Mouse (Mus musculus) left cerebral cortex, adult 11 months (tissue): ENCODE measurements at regions not wholly inside any gene's neighbourhood (a gene's known extent, or its start where the extent isn't known, plus 50 kb on each side); places are given as distances from the start of the nearest gene placed in this dataset.
A peak's percentile ranks its signal among the peaks of the same experiment; 100 is the strongest.
"Not testable (repeated sequence)": the region's sequence is repeated elsewhere in the genome, so short reads cannot be mapped to it uniquely, and the experiment has no call there.

Experiments used
- DNase-seq: peaks from one replicate; pipeline ENCODE4 v3.0.0; 2022; ENCODE audit warnings: low spot score

DNA sequence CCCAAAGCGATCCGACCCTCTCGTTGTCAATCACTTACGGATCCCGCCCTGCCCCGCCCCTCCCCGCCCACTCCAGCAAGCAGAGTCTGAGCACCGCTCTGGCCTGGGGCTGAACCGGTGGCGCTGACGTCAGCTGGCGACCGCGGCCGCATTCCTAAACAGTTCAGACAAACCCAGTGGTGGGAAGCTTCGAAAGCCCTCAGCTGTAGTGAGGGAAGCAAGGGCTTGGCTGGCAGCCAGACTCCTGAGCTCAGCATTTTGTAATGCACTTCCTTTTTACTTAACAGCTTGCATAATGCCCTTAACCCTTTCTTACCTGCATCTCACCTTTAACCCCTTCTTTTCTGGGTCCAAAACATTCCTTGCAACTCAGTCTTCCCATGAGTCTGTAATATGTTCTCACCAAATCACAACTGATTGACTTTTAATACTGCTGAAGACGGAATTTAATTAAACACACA lies 213.0 kb upstream of the Smim15 start:
- peak; percentile 81 for DNase-seq

DNA sequence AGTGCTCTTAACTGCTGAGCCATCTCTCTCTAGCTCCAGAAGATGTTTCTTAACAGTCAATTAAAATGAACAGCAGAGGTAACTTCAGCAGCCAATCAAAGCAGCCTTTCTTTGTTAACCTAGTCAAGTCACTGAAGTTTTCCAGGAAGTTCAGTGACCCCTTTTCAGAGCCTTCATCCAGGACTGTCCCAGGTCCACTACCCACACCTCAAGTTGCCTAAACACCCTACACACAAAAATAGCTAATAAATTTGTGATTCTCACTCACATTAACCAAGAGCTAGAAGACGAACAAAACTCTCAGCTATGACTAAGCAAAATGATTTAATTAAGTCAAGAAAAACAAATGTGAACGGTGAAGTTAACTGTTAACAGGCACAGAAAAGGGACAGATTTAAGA lies 214.0 kb upstream of the Smim15 start:
- no peak for DNase-seq

DNA sequence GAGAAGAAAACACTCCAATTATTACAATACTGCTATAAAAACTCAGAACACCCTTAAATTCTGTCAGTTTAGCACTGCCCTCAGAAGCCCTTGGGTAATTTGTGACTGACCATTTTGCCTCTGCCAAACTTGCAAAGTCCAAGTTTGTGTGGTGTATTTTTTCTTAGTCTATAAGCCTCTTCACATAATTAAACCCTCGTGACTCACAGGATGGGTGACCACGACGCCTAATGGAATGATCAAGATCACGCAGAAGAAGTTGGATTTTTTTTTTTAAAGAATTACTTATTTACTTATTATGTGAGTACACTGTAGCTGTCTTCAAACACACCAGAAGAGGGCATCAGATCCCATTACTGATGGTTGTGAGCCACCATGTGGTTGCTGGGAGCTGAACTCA lies 214.4 kb upstream of the Smim15 start:
- no peak for DNase-seq

DNA sequence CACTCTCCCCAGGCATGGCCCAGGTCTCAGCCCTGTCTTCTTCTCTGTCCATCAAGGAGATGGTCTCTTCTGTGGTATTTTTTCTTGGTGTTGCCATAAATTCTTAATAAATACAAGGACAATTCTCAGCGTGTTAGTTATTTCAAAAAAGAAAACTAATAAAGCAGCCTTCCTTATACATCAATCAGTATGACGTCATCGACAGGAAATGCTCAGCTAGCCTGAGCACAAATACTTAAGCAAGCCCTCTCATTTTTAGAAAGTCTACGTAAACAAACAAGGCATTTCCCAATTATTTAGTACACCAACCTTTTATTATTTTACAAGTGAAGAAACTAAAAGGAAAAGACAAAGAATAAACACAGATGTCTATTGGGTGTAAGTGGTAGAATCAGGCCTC lies 218.6 kb upstream of the Smim15 start:
- DNase-seq = no peak

DNA sequence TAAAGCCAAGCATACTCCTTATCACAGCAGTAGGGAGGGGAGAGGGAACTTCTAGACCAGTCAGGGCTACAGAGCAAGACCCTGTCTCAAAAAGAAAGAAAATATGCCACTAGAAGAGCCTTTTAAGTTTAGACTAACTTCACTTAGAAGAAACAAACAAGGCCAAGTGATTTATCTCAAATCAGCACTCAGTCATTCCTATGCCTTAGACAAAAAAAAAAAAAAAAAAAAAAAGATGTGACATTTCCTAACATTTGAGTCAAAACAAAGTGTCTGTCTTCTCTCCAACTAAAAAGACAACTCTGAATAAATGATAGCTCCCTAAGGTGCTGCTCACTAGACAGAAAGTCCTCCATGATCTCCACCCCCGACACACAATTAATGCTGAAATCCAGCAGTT lies 220.9 kb upstream of the Smim15 start:
- no peak for DNase-seq

DNA sequence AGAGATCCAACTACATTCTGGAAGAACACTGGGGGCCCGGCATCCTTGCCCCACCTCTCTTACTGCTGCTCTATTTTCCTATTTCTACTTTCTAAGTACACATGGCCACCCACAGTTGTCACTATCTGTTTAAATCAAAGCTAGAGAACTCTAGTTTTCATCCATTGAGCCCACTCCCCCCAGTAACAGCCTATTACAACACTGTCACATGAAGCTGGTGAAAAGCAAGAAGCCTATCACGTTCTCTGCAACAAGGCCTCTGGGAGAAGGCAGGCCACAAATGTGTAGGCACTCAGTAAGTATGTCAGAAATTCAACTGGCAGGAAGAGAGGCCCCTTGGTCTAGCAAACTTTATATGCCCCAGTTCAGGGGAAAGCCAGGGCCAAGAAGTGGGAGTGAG lies 222.0 kb upstream of the Smim15 start:
- no peak for DNase-seq

DNA sequence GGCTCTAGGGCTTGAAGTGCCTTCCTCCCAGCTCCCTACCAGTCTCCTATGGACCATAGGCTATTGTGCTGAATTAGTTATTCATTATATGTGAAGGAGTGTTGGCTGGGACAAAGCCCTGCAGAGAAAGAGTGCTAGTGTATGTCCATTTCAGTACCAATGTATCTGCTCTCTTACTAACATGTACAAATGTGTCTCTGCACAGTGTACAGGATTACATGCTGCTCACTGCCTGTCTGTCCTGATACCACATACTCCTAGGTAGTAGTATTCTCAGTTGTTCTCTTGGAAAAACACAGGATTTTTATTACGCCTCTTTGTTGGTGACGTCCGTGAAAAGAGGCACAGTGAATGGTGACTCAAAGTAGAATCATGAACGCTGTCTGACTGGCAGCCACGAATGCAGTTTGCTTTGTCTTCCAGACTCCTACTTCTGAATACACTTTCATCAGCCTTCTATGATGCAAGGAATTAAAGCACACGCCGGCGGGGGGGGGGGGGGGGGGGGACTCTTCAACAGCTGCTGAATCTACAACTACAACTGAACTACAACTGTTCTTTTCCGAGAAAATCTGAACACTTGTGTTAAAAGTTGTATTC lies 230.6 kb upstream of the Smim15 start:
- no peak for DNase-seq

DNA sequence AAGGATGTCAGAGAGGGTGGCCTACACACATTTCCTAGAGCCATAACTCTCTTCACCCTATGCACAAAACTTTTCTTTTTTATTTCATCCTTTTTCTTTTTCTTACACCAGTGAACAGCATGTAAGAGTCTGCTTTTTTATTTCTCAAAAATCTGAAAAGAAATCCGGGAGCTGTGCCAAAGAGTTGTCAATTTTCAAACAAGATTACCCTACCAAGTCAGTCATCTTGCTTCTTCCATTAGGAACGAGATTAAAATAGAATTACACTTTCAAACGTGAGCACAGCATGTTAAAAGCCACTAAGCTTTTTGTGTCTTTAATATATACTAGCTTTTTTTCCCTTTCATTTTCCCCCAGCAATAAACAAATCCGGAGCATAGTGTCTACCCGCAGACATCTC lies 232.2 kb upstream of the Smim15 start:
- no peak for DNase-seq

DNA sequence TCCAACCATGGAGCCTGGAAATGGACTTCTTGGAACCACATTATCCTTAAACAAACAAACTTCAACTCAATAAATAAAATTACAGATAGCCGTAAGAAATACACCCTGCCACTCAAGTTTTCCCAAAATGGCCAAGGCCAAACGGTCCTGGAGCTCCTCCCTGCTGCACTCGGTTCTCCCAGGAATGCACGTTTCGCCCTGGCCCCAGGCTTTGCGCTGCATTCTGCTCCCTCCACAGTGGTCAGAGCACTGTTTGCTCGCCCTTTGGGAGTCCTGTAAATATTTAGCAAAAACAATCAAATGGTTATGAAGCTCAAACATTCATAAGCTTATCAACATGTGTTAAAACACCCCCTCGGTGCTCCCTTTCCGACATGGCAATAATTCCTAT lies 233.4 kb upstream of the Smim15 start:
- DNase-seq = no peak

DNA sequence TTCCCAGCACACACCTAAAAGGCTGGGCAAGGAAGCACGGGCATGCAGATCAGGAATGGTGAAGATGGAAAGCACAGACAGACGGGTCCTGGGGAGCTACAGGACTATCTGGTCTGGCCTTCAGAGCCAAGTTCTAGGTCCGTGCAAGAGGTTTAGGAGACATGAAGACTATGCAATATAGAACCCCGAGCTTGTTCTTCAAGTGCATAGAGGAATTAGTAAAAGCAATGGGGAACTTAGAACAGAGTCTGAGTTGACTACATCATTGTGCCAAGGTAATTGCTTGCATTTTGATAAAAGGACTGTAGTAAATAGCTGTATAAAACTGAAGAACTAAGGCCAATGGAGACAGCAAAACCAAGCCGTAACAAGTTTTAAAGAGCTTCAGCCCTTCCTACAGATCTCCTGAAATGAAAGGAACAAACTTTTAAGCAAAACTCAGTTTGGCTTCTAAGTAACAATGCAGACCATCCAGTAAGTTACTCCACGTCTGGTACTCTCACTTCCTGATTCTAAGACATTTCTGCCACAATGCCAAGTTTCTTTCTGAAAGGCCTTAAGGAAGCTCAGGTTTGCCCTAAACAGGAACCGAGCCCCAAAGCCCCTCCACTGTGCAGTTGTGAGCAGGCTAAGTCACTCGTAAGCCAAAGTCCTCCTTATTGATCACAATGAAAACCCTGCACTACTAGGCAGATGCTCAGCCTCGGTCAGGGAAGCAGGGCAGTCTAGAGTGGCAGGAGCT lies 234.0 kb upstream of the Smim15 start:
- no peak for DNase-seq

DNA sequence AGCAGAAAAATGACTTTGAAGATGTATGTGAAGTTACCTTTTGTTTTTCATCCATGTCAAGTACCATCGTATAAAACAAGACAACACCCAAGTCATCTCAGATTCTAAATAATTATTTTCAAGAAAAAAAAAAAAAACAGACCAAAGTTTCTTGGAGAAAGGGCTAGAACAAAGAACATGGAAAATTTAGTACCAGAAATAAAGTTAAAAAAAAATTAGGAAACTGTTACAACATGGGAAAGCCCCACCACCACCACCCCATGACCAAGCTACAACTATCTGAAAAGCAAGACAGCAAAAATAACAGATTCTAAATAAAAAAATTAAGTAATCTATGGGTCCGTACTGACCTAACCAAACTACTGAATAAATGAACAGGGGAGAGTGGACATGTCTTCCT lies 235.3 kb upstream of the Smim15 start:
- no peak for DNase-seq

DNA sequence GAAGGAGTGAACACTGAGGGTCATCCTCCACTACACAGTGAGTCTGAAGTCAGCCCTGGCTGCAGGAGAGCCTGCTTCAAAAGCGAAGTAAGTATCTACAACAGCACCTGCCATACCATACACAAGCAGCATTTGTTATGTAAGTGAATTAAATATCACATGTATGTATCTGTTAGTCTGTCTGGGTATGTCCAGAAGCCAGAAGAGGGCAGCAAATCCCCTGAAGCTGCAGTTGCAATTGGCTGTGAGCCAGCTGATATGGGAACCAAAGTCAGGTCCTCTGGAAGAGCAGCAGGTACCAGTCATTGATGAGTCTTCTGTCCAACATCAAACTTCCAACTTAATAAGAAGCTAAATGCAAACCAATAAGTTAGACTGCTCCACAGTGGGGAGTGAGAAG lies 239.8 kb upstream of the Smim15 start:
- no peak for DNase-seq

DNA sequence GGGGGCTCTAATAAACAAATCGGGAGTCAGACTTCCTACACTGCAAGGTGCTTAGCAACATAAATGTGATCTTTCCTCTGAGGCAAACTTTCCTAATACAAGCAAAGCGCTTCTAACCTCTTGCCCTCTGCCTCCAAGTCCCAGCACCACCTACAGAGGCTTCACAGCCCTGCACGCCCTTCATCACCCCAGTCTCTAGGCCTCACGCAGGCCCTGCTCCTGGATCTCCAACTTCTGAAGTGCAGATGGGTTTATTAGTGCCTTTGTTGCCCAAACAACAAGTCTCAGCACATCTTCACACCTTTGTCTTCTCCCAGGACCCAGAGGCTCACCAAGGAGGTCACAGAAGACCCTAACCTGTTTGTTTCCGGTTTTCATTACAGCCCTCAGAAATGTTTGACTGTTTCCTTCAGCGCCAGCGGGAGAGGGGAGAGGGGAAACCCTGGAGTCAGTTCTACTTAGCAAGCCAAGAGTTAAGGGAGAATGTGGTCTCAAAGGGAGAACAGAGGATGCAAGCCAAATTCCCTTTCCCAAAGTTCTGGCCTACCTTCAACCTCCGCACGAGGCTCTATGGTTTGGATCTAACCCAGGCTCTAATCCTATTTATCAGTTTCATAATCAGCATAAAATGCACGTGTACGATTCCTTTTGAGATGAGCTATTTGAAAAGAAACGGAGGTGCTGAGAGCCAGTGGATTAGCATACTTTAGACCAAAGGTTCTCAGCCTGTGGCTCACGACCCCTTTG lies 244.9 kb upstream of the Smim15 start:
- DNase-seq = no peak

DNA sequence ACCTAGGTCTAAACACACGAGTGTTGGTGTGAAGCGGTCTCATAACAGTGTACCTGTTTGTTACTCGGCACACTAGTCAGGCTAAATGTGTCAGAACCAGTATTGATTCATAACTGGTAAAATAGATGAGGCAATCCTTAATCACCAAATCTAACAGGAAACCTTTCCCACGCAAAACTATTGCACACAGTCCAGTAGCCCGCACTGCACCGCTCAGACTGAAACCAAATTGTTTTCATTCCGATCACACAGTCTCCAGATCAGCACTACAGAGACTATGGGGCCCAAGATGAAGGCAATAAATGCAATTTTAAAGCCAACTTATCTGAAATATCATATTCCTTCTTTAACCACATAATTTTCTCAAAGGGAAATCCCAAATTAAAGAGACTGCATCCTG lies 246.1 kb upstream of the Smim15 start:
- no peak for DNase-seq

DNA sequence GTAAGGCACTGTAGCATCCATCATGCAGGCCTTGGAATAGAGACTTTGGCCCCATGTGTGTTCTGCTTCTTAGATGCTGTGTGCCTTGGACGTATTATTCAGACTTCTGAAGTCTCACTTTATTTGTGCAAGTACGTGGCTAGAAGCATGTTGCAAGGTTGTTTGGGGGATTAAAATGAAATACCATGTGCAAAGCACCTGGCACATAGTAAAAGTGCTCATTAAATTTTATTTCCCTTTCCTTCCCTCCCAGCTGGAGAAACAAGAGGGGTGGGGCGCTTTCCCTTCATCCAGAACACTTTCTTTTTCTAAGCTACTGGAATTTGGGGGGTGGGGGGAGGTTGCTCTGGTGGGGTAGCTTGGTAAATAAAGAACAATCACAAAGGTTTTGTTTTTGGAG lies 248.7 kb upstream of the Smim15 start:
- DNase-seq = no peak

DNA sequence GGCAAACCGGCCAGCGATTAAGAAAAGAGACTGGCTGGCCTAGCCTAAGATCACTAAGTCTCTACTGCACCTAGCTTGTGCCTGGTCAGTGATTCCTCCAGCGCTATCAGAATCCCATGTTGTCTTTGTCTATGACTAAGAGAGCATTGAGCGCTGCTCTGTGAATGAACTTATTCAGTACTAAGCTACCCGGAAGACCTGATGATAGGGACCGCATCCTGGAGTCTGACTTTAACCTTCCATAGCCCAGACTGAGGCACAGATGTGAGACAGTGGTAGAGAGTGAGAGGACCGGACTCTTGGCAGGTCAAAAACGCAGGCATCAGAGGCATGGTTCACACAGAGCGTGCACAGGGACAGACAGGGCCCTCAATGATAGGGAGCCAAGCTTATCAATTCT lies 252.5 kb upstream of the Smim15 start:
- no peak for DNase-seq

DNA sequence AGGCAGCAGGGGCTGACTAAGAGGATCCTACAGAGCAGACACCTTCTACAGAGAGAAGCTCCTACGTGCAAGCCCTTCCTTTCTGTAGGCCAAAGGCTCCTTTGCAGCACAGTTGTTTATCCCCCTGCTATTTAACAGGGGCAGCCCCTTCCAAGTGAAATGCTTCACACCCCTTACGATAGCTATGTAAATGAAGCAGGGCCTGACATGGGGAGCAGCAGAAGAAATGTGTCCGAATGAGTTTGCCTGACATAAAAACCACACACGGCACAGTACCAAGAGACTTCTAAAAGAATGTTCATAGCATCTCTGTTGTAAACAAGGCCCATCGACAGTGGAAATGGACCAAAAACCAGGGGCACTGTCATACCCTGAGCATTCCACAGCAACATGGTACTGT lies 259.3 kb upstream of the Smim15 start:
- DNase-seq = no peak

DNA sequence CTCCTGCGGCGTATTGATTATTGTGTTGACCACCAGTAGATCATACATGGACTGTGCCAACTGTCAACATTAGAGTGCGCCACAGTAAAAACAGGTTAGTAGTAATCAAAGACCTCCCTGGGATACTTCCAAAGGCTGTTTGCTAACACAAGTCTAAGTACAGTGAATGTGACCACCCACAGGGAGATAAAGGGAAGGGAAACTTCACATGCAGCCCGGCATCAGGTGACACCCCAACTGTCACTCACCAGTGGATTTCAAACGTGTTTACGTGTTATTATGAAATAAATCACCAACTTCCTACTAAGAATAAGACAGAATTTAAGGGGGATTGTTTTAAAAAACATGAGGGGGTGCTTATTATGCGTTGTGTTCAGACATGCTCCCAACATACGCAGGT lies 262.5 kb upstream of the Smim15 start:
- no peak for DNase-seq

DNA sequence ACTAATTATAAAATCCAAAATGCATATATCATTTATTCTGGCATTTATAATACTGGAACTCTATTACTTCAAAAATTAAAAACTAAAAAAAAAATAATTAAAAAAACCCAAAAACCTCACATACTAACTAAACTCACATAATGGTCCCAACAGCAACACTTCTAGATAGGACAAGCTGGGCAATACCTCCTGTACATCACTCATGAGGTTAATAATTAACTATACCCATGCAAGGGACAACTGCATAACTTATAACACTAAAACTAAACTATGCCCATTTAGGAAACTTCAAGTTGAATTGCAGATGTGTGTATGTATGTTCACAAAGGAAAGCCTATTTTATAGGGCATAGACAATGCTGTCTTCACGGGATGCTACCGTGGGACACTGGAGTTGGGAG lies 263.0 kb upstream of the Smim15 start:
- no peak for DNase-seq

DNA sequence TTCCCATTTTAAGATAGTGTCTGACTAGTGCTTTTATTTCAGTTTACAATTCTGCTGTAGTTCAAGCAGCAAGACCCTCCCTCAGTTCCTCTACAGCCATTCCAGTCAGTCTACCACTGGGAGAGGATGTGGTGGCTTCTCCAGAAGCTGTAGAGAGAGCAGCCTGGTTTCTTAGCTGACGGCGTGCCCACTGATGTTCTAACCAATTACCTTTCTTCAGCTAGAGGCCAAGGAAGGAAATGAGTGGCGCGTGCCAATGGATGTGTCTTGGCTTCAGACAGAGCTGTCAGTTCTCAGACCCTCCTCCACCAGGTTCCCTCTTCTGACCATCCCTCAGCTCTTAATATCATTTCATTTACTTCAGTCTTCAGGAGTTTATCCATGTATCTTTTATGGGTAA lies 264.7 kb upstream of the Smim15 start:
- no peak for DNase-seq

DNA sequence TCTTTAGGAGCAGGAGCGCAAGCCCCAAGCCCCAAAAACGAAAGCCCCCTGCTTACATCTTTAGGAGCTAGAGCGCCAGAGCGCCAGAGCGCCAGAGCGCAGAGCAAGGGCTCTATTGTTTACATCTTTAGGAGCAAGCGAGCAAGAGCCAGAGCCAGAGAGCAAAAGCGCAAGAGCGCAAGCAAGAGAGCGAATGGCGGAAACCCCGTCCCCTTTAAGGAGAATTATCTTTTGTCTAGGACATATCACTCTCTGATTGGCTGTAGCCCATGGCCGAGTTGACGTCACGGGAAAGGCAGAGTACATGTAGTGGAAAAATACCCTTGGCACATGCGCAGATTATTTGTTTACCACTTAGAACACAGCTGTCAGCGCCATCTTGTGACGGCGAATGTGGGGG lies 269.7 kb upstream of the Smim15 start:
- not testable (repeated sequence) for DNase-seq

DNA sequence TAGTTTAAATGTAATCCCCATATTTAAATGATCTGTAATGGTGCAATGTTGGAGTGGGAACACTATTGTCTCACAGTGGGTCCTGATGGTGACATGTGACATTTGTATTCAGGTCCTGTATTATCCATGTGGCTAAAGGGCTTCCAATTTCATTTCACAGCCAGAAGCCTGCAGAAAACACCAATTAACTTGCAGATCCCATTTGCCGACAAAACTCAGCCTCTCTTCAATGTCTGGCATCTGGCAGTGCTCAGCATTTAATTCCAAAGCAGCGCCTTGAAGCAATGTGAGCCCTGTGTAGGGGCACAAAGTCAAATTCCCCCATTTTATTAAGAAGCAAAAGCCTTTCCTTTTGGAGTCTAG lies 277.0 kb upstream of the Smim15 start:
- DNase-seq = no peak

DNA sequence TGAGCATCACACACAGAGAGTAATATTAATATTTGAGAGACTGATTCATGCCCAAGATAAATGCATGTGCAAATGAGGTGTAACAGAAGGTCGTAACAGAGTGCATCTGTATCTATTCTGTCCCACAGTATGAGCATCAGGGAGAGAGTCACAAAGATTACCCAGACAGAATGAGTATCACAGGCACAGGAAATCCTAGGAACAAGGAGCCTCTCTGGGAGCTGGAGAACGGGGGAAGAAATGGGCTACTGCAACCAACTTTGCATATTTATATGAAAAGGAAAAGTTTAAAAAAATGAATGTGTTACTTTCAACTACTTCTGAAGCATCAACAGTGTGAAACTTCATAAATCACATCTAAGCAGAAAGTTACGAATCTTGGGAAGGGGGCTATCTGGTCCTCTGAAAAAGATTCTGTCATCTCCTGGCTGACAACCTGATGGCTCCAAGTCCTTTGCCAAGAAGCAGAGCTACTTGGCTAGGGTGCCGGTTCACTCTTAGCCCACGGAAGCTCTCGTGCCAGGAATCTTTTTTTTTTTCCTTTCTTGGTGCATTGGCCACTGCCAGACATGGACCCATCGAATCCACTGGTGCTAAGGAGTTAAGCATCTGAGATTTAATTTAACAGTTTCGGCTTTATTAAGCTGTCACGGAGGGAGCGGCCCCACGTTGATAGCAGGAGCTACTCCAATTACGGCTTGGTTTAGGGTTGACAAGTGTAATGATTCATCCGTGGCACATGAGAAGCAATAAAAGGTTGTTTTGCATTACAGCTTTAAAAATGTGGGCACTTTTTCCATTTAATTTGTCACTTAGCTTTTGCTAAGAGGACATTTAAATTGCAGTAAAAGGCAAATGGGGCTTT lies 277.6 kb upstream of the Smim15 start:
- DNase-seq = no peak
